Mouse (Mus musculus) heart, adult 8-10 months (tissue): ENCODE measurements around the gene Rassf2. TPM values are rescaled to one million over a fixed set of nuclear protein-coding genes. Genes with fewer than 3 reads are reported as not detected.

ENCODE experiments used
- DNase-seq: peaks from one replicate; pipeline ENCODE4 v3.0.0; 2022; ENCODE audit warnings: low spot score
- total RNA-seq, 4 experiments: library from RNA; stranded (reverse); gene quantifications; 2 replicates each; pipeline ENCODE4 v1.2.4; 2022

The Rassf2 gene
- 1 to 10 TPM; 4.1 to 7.7 (median 6.6) TPM for total RNA-seq

DNA sequence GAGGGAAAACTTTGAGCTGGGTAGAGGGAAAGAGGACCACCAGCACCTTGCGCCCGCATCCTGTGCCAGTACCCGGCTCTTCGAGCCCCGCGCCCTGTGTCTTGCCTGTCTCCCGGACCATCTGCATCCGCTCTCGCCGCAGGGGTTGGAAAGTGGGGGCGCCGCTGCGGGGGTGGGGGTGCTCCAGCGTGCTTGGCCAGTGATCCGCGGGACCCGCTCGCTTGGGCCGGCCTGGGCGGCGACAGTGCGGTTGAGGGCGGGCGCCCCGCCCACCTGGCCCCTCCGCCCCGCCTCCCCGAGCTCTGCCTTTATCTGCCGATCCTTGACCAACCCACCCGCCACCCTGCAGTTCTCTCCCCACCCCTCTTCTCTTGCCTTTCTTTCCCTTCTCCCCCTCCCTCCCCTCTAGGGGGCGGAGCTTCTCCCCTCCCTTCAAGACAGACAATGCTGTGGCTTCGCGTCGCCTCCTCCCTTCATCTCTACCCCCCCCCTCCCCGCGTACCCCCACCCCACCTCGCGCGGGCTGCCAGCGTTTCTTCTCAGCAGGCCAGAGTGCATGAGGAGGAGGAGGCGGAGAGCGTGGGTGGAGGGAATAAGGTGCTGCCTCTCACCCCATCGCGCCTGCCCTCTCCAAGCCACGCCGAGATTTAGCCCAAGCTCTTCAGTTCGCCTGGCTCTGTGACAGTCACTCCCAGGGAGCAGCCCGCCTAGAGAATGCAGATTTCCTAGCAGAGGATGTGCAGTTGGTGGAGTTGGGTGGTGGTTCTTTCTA is at the start of gene Rassf2:
Gene Rassf2 (minus strand): TSS at position 613 of the 772 bp plus-strand sequence.
- DNase-seq = peak; percentile 78

- peak; percentile 40 for DNase-seq
Observed at GRCm38 (mm10) chr2:132079139-132079538, 49.1 kb upstream of the Rassf2 start.

DNA sequence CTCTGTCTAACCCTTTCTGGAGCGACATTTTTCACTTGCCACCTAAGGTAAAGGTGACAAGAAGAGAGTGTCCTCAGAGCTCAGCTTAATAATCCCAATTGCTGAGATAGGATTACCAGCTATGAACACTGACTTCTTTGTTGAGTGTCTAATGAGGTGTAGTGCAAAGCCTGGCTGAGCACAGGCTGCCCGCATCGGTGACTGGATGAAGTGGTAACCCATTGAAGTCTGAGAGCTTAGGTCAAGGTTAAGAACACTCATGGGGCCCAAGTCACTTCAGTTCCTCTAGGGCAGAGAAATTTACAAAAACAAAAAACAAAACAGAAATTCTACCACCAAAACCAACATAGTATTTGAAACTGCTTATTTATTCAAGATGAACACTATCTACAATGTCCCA is 43.0 kb upstream of the Rassf2 start:
- DNase-seq = no peak

- DNase-seq = no peak
Observed at GRCm38 (mm10) chr2:132069985-132070735, 40.1 kb upstream of the Rassf2 start.

- DNase-seq = no peak
Observed at GRCm38 (mm10) chr2:132064185-132064831, 34.2 kb upstream of the Rassf2 start.

DNA sequence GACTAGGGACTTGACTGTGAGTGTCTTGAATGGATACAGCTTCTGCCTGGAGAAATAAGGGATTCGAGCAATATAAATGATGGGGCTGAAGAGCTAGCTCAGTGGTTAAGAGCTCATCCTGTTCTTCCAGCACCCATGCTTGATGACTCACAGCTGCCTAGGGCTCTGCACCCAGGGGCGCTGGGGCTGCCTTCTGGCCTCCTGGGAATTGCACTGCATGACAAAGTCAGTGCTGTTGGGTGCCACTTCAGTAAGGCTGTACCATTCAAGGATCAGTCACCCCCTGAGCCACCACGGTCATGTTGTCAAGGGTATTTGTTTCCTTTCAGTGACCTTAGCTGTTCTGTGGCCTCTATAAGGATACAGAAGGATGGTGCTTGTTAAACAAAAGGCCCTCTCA is 33.7 kb upstream of the Rassf2 start:
- DNase-seq = no peak

DNA sequence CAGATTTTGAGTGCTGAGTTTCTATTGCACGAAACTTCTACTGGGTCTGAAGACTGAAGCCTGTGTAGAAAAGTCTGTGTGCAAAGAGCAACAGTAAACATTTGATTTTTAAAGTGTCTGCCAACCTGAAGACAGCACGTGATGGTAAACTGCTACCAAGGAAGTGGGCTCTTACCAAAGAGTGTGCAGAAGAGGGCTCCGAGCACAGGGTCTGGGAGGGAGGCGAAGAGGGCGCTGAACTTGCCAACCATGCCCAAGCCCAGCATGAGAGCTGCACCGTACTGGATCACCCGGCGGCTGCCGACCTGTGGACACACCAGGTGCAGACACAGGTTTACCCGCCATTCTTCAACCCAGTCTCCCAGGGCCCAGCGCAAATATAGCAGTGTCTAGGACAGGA is 31.8 kb upstream of the Rassf2 start:
- no peak for DNase-seq

DNA sequence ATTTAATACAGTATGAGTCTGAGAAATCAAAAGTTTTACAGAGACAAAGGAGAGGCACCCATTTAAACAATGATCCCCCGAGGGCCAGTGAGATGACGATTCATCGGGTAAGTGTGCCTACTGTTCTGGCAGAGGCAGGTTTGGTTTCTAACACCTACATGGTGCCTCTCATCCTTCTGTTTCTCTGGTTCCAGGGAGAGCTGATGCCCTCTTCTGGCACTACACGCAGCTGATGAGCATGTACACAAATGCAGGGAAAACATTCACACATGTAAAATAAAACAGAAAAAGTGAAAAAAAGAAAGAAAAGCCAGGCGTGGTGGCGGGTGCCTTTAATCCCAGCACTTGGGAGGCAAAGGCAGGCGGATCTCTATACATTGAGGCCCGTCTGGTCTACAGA is 29.9 kb upstream of the Rassf2 start:
- DNase-seq = no peak

GRCm38 (mm10) chr2:132055349-132055753 is 25.3 kb upstream of the Rassf2 start:
- no peak for DNase-seq

DNA sequence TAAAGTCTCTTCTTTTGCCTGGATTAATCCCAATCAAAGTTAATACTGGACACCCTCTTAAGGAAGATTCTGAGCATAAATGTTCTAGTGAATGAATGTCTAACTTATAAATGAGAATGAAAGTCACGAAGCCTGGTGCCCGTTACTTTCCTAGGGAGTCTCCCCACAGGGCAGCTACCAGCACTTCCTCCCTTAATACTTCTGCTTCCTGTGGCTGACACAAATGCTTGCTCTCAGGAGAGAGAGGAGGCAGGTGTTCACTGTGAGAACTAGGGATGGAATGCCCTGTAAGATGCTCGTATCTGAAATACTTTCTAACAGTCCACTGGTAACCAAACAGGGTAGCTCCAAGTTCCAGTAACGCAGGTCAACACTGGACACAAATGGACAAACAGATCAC is 23.8 kb upstream of the Rassf2 start:
- DNase-seq = no peak

- DNase-seq = no peak
Observed at GRCm38 (mm10) chr2:132051798-132052197, 21.7 kb upstream of the Rassf2 start.

GRCm38 (mm10) chr2:132049921-132050320 is 19.9 kb upstream of the Rassf2 start:
- DNase-seq = no peak

DNA sequence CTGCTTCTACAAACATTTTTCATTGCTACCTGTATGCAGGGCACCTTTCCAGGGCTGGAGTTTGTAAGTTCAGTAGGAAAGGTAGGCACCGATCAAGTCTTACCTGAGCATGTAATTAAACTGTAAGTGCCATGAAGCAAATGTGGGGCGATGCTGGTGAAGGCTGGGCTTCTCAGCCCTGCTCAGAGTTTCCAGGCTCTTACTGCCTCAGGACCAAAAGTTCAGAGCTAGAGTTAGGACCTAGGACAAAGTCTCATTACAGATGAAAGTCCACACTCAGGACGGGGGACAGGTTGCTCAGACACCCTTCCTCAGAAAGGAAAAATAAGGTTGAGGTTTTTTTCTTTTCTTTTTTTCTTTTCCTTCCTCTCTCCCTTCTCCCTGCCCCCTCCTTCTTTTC is 19.4 kb upstream of the Rassf2 start:
- no peak for DNase-seq

GRCm38 (mm10) chr2:132048143-132048772 is 18.2 kb upstream of the Rassf2 start:
- DNase-seq = no peak

DNA sequence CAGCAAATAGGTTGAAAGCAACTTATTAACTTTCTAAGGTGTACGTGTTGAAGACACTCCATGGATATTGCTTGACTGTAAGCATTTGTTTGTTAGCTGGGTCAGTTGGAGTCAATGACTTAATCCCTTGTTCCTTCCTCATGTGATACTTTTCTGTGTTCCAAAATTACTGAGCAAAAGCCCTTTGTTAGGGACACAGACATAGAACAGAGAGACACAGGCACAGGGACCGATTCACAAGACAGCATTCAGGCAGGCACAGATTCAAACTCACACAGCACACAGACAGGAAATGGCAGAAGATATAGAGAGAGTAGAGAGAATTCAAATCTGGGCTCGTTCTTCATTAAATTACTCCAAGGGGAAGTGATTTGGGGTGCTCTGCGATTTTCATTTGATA is 17.3 kb upstream of the Rassf2 start:
- no peak for DNase-seq

DNA sequence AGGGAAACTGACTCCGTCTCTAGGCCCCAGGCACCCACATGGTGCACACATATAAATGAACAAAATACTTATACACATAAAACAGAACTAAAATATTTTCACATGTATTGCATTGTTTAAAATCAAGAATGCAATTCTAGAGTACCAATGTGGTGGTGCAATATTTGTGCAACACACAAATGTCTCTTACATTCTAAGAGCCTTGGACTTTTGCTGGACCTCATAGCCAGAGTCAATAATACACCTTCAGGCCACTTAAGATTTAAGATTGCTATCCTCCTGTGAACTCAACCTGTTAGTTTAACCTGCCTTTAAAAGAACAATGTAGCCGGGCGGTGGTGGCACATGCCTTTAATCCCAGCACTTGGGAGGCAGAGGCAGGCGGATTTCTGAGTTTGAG is 16.6 kb upstream of the Rassf2 start:
- DNase-seq = no peak

GRCm38 (mm10) chr2:132044320-132045274 is 14.5 kb upstream of the Rassf2 start:
- DNase-seq = no peak

DNA sequence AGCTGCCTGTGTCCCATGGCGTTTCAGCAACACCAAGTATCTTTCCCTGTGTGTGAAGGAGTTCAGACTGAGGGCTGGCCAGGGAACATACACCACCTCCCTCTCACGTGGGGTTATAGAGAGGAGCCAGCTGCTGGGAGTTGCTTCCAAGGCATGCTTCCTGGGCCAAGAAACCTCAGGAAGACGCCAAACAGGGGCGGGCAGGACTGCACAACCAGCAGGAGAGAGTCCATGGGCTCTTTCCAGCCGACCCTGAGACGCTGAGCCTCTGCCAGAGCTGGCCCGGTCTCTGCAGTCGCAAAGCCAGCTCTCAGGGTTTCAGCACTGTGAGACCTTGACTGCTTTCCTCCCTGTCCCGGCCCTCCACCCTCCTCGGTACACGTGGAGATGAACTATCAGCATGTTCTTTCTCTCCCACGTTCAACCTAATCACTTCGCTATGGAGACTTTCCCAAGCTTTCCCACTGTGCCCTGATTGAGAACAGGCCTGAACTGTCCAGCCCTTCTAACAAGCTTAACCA is 13.1 kb upstream of the Rassf2 start:
- peak; percentile 88 for DNase-seq

- no peak for DNase-seq
Observed at GRCm38 (mm10) chr2:132039894-132040293, 9.8 kb upstream of the Rassf2 start.

GRCm38 (mm10) chr2:132036326-132036725 is 6.3 kb upstream of the Rassf2 start:
- no peak for DNase-seq

DNA sequence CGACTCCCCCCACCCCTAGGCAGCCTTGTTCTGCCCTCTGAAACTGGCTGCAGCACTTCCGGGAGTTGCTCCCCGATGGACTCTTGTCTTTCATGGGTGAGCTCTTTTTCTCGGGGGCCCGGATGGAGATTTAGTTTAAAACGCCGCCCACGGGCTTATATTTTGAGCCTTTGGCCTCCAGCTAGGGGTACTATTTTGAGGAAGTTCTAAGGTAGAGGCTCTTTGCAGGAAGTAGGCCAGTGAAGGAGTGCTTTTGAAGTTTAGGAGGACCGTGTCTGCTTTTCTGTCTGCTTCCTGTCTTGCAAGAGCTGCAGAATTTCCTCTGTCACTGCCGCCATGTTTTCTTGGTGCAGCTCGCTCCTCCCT is 5.4 kb upstream of the Rassf2 start:
- no peak for DNase-seq
